Mouse (Mus musculus) testis, adult 2 months (tissue): ENCODE results near the gene Tmem236.

ENCODE experiments used
- CTCF ChIP-seq: fragments of 200-500 bp; IDR thresholded peaks from 2 replicates; pipeline ENCODE4 v1.5.1; 2012; ENCODE audit warnings: low read depth, mild to moderate bottlenecking, inconsistent platforms, low read length, moderate library complexity; ENCODE audit not compliant: control insufficient read depth, insufficient read depth, insufficient replicate concordance
- POLR2A ChIP-seq: fragments of 200-500 bp; IDR thresholded peaks from 2 replicates; pipeline ENCODE4 v1.6.1; 2012; ENCODE audit warnings: low read depth, mild to moderate bottlenecking, inconsistent platforms, low read length, moderate library complexity; ENCODE audit not compliant: control insufficient read depth

DNA sequence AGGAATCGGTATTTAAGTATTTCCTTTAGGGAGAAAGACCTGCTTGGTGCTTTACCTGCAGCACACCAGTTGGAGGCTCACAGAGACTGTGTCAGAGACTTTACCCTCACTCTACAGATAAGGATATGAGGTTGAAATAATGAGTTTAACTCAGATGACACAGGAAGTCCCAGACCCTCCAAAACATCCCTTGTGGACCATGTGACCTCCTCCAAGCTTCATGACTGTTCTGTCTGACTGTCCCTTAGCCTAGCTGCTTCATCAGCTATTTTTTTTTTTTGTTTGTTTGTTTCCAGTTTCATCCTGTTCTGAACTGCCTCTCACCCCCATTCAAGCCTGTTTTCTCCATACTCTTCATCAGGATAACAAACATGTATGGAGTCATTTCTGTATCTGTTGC lies 58.6 kb downstream of the Tmem236 start:
- TF ChIP-seq POLR2A (no peak), CTCF (no peak)
